Mouse (Mus musculus) cerebellum, adult 2 months (tissue): ENCODE data around the gene Dcaf8.

Source experiments
- CTCF ChIP-seq: fragments of 200-500 bp; IDR thresholded peaks from 2 replicates; pipeline ENCODE4 v1.5.1; 2011; ENCODE audit warnings: low read depth, mild to moderate bottlenecking, control low read depth, low read length, moderate library complexity, borderline replicate concordance; ENCODE audit not compliant: insufficient read depth
- POLR2A ChIP-seq: fragments of 200-500 bp; IDR thresholded peaks from 2 replicates; pipeline ENCODE4 v1.6.1; 2011; ENCODE audit warnings: low read length, control low read depth, borderline replicate concordance; ENCODE audit not compliant: insufficient read depth

DNA sequence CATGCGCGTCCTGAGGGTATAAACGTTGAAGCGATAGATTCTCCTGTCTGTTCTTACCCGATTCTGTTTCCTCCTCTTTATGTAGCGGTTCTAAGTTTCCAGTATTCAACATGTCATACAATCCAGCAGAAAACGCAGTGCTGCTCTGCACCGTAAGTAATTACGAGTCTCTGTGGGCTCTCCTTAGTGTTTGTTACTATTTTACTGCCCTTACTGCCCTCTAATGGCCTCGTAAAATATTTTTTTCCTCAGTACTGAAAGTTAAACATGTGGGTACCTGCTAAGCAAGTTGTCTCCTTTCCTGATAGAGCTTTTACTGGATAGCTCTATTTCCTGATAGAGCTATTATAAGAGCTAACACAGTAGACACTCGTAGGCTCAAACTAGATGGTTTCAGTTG, 42.8 kb upstream of the Dcaf8 start:
- TF ChIP-seq POLR2A (no peak), CTCF (no peak)
